Mouse (Mus musculus): ENCODE results near the gene Frem2.
A peak's percentile ranks its signal among the peaks of the same experiment; 100 is the strongest.

Frem2 gene

DNA sequence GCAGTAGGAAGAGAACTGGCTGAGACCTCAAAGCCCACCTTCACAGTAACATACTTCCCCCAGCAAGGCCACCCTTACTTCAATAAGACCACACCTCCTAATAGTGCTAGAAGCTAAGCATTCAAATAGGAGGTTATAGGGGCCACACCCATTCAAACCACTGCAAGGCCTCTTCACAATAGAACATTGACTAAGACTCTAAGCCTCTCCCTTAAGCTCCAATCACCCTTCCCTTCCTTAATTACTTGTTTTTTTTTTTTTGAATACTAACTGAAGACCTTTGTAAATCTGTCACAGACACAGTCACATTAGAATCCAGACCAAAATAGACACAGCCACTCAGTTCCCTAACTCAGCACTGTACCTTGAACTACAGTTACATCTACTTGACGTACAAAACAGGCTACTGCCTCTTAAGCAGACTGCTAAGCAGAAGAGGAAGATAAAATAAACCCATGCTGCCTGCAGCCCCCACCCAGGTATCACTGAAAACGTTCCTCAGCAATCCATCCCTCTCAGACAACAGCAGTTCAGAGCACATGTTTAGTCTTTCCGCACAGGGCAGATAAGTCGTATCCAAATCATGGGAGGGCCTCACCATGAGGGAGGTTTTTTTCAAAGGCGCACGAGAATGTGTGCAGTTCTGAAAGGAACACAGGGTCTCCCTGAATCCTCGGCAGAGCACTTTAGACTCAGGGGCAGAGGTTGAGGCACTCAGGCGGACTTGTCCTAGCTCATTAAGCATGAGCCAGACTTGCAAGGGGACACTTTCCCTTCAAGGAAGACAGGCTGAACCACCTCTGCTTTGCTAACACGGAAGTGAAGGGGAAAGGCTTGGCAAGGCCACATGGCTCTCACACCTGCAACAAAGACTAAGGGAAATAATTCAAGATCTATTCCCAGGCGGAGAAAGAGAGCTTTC lies 101.9 kb downstream of the Frem2 start:
- DNase-seq: no peak

DNA sequence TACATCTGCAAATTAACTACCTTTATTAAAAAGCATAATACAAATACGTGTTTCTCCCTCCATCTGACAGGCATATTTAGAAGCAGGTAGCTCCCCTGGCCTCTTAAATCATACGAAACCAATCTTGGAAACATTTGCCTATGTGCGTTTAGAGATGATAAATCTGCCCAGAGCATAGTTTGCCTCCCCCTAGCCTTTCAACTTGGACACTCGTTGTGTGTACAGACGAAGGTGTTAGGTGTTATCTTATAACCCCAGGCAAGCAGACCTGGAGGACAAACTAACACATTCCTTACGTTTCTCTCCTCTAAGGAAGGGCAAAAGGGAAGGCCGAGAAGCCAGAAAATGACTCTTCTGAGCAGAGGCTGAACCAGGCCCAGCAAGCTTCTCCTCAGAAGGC lies 104.5 kb downstream of the Frem2 start:
- DNase-seq: no peak

- no peak for DNase-seq
These were observed 125.1 kb downstream of the Frem2 start for GRCm38 (mm10) chr3:53532091-53532490.

- DNase-seq: no peak
These were observed 126.8 kb downstream of the Frem2 start for GRCm38 (mm10) chr3:53530305-53530704.

GRCm38 (mm10) chr3:53525737-53526136 lies 131.4 kb downstream of the Frem2 start:
- peak; percentile 34 for DNase-seq

DNA sequence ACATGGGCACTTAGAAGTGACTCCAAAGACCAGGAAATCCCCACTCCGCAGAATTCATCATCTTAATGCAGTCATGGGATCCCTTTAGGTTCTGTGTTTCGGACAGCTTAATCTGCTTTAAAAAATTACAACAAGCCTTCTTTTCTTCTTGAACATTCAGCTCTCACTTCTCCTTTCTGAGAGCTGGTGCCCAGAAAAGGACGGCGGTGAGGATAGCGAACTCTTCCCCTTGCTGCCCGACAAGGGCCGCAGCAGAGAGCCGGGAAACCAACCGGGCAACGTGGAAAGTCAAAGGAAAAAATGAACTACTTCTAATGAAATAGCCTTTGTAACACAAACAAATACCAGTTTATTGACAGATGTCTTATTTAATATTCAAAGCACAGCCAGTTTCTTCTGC lies 134.4 kb downstream of the Frem2 start:
- peak; percentile 2 for DNase-seq

- no peak for DNase-seq
These were observed 142.7 kb downstream of the Frem2 start for GRCm38 (mm10) chr3:53514221-53515065.

DNA sequence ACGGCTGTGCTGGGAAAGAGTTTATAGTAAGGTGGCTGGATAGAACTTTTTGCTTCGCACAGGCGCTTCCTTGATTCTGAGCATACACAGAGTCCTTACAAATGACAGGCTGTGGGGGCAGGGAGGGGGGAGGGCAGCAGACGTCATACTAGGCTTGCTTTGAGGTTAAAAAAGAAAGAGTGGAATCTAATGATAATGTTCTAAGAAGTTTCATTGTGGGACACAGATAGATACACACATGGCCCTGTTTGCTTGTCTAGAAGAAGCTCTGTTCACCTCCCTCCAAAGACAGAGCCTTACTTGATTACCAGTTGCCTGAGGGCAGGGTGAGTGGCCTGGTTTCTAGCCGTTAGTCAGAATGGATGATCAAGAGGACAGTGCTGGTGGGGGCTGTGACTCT lies 144.1 kb downstream of the Frem2 start:
- no peak for DNase-seq

DNA sequence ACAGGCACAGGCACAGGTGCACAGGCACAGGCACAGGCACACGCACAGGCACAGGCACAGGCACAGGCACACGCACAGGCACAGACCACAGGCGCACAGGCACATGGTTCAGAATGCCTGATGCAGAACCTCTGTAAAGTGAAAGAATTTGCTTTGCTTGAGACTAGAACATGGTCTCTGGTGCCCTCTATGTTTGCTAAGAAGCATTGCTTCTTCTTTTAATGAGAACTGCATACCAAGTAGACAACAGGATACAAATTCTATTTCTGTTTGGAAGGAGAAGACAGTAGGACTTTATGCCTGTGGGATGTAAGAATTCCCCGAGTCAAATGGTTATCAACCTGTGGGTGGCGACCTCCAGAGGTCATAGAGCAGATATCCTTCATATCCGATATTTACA lies 154.7 kb downstream of the Frem2 start:
- no peak for DNase-seq

- no peak for DNase-seq
These were observed 158.7 kb downstream of the Frem2 start for GRCm38 (mm10) chr3:53498351-53498905.

DNA sequence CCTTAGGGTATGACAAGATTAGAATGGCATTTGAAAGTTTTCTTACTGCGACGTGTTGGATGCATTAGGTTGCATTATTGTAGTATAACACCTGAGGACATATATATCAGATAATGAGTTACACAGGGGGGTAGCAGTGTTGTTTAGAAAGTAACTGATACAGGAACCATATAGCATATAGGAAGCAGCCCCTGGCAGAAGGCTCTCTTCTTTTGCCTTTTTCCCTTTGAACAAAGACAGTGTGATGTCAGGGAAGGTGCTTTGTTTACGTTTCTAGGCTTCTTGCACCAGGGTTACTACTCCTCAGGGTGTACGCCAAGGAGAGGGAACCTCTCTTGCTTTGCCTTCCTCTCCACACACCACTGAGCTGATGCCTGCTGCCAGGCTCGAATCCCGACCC lies 168.8 kb downstream of the Frem2 start, which contains the start of gene Stoml3:
Gene Stoml3, plus strand, starts transcription at position 301 of the 400 bp plus-strand sequence.
- no peak for DNase-seq

GRCm38 (mm10) chr3:53486996-53487576 lies 170.1 kb downstream of the Frem2 start:
- DNase-seq: no peak

DNA sequence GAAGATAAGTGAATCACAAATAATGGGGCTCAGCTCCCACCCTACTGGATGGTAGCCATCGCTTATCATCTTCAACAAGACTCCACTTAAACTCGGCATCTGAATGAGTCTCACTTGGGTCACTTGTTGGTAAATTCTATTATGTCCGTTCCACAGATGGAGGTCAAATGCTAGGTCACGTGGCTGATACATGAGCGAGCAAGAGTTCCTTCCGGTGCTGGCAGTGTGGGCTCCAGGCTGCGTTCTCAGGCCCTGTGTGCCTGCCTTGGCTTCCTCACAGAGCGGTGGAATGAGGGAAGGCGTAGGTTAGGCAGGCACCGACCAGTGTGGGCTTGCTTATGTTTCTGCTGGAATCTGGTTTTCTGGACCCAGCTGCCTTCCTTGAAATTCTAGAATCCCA lies 170.6 kb downstream of the Frem2 start:
- no peak for DNase-seq

- DNase-seq: no peak
These were observed 173.6 kb downstream of the Frem2 start for GRCm38 (mm10) chr3:53483414-53484059.

GRCm38 (mm10) chr3:53478419-53479046 lies 178.6 kb downstream of the Frem2 start:
- no peak for DNase-seq

DNA sequence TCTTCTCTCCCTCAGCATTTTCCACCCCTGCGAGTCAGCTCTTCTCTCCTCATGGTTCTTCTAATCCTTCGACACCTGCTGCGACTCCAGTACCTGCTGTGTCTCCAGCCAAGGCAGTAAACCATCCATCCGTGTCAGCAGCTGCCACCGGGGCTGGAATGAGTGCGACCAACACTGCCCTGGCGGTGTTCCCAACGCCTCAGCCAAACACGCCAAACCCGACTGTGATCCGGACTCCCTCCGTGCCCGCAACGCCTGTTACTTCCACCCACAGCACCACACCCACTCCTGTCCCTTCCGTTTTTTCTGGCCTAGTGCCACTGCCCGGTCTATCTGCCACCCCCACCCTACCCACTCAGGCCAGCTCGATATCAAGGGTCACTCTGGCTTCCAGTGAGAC lies 179.7 kb downstream of the Frem2 start:
- peak; percentile 45 for DNase-seq

DNA sequence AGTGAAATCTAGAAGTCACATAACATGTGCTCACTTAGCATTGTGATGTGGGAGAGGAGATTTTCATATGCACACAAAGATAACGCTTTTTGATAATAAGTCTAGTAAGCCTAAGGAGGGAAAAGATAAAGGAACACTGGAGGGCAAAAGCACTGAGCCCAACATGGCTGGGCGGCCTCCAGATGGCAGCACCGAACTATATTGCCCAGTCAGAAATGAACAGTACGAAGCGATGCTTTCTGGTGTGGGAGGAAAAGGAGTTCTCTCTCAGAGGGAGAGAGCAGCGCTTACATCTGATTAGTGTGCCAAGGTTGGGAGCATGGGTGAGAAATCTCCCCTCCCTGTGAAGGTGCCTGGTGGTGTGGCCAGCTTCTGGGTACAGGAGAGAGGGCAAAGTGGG lies 181.3 kb downstream of the Frem2 start:
- DNase-seq: peak; percentile 44

- no peak for DNase-seq
These were observed 183.0 kb downstream of the Frem2 start for GRCm38 (mm10) chr3:53474179-53474578.

- no peak for DNase-seq
These were observed 185.1 kb downstream of the Frem2 start for GRCm38 (mm10) chr3:53472061-53472460.

GRCm38 (mm10) chr3:53469650-53470049 lies 187.5 kb downstream of the Frem2 start:
- no peak for DNase-seq

- DNase-seq: no peak
These were observed 189.8 kb downstream of the Frem2 start for GRCm38 (mm10) chr3:53467356-53467755.

GRCm38 (mm10) chr3:53466481-53466880 lies 190.7 kb downstream of the Frem2 start:
- DNase-seq: no peak
